Mouse (Mus musculus): ENCODE measurements at regions not wholly inside any gene's neighbourhood (a gene's known extent, or its start where the extent isn't known, plus 50 kb on each side); places are given as distances from the start of the nearest gene placed in this dataset.
A peak's percentile ranks its signal among the peaks of the same experiment; 100 is the strongest.

DNA sequence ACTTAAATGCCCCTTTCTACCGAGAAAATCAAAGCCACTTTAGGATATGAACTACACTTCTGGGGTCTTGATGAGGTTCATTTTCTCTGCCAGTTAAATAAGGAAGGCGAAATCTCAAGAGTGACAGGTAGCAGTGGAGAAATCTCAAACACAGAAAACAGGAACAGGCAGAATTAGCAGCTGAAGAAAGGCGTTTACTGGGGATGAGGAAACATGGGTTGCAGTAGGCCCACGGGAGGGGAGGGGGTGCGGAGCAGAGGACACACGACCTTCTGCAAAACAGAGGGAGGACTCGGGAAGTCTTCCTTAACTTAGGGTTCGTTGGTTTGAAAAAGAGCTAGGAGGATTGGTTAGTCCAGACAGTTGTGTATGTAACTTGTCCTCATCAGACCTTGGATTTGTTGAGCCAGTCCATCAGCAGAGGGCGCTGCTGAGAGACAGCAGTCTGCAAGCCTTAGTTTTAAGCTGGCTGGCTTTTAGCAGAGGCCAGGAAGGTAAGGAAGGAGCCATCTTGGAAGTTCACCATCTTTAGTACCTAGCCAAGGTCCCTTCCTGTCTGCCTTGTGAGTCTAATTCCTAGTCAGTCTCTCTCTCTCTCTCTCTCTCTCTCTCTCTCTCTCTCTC lies 204.0 kb downstream of the Usp46 start:
- 74% methylated on average over 9 of the region's 9 CpGs for WGBS

DNA sequence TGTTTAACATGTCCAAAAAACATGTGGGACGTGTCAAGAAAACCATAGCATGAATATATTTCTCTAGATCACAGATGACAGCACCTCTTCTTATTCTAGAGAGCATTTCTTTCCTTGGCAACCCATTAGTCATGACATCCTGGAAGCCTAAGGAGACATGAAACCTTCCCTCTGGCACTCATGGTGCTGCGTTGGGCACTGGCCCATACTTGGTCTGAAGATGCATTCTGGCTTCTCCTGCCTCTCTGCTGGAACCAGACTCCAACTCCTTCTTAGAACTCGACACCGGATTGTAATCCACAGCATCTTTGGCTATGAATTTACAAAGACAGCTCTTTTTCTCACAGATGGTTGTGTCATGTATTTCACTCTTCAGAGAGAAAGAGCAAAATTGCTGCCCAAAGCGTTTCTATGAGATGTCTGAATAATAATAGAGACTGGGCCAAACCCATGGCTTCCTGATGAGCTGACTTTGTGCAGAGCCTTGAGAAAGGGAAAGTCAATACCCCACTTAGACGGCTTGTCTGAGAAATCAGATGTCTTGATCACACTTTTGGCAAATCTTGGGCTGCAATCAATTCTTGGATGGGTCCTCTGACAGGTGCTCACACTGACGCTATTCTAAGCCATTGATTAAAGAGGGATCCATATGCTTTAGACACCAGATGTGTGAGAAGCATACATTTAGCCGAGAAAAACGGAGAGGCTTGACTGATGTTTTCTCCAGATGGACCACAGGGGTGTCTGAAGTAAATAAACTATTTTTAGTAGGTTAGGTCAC lies 195.4 kb downstream of the Usp46 start:
- Histone ChIP-seq H3K27me3 (ENCODE audit: control insufficient read depth, insufficient read depth, low read length) (no peaks in the 10 kb centered on the region), H3K36me3 (ENCODE audit: control insufficient read depth, insufficient read depth, low read length) (no peaks in the 10 kb centered on the region), H3K4me2 (replicated peaks; ENCODE audit: low read depth) (no peak overlapping the region), H3K9ac (ENCODE audit: low read length) (no peak overlapping the region), H3K4me3 (ENCODE audit: low read depth, low read length) (no peak overlapping the region), H3K27ac (replicated peaks) (no peak overlapping the region), H3K9me3 (ENCODE audit: control insufficient read depth, low read length) (no peaks in the 10 kb centered on the region), H3K4me1 (replicated peaks; ENCODE audit: control insufficient read depth, insufficient read depth) (no peaks in the 10 kb centered on the region)
- TF ChIP-seq CTCF (IDR thresholded peaks at IDR 0.05; ENCODE audit: low read depth) (no peak), EP300 (optimal IDR thresholded peaks at IDR 0.05) (no peak)
- DNase-seq (ENCODE audit: low spot score): no peak
- WGBS: 67% methylated on average over 9 of the region's 9 CpGs
- ATAC-seq (ENCODE audit: low FRiP score, low TSS enrichment): no peak

More for the DNA sequence above, 204.0 kb downstream of the Usp46 start:
- Histone ChIP-seq H3K9ac (ENCODE audit: low read length) (no peak overlapping the region), H3K4me1 (replicated peaks; ENCODE audit: control insufficient read depth, insufficient read depth) (no peaks in the 10 kb centered on the region), H3K27ac (replicated peaks) (no peak overlapping the region), H3K36me3 (ENCODE audit: control insufficient read depth, insufficient read depth, low read length) (no peaks in the 10 kb centered on the region), H3K9me3 (ENCODE audit: control insufficient read depth, low read length) (no peaks in the 10 kb centered on the region), H3K27me3 (ENCODE audit: control insufficient read depth, insufficient read depth, low read length) (no peaks in the 10 kb centered on the region), H3K4me3 (ENCODE audit: low read depth, low read length) (no peak overlapping the region), H3K4me2 (replicated peaks; ENCODE audit: low read depth) (no peak overlapping the region)
- no peak for TF ChIP-seq EP300 (optimal IDR thresholded peaks at IDR 0.05)
- peak; percentile 80 for TF ChIP-seq CTCF (IDR thresholded peaks at IDR 0.05; ENCODE audit: low read depth)
- DNase-seq (ENCODE audit: low spot score) (peak; percentile 63), ATAC-seq (ENCODE audit: low FRiP score, low TSS enrichment) (no peak)

DNA sequence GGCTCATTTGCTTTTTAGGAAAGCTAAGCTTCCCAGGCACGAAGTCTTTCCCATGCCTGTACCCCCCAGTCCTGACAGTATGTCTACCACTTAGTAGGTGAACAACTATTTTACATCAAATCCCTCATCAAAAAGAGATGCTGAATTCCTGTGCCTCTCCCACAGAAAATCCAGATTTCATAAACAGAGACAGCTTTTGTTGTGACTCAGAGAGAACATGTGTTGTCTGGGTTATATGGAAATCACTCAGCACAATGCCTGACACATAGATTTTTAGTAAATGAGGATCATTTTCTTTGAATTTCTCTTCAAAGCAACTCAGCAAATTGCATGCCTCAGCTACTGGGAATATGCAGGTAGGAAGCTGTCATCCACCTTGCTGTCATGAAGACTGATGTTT lies 193.5 kb downstream of the Usp46 start:
- Histone ChIP-seq H3K4me2 (replicated peaks; ENCODE audit: low read depth) (no peak overlapping the region), H3K9me3 (ENCODE audit: control insufficient read depth, low read length) (no peaks in the 10 kb centered on the region), H3K9ac (ENCODE audit: low read length) (no peak overlapping the region), H3K36me3 (ENCODE audit: control insufficient read depth, insufficient read depth, low read length) (no peaks in the 10 kb centered on the region), H3K4me3 (ENCODE audit: low read depth, low read length) (no peak overlapping the region), H3K27me3 (ENCODE audit: control insufficient read depth, insufficient read depth, low read length) (no peaks in the 10 kb centered on the region), H3K4me1 (replicated peaks; ENCODE audit: control insufficient read depth, insufficient read depth) (no peaks in the 10 kb centered on the region), H3K27ac (replicated peaks) (no peak overlapping the region)
- 86% methylated on average over 1 of the region's 1 CpGs for WGBS
- no peak for TF ChIP-seq EP300 (optimal IDR thresholded peaks at IDR 0.05)
- ATAC-seq (ENCODE audit: low FRiP score, low TSS enrichment) (no peak), DNase-seq (ENCODE audit: low spot score) (no peak)

DNA sequence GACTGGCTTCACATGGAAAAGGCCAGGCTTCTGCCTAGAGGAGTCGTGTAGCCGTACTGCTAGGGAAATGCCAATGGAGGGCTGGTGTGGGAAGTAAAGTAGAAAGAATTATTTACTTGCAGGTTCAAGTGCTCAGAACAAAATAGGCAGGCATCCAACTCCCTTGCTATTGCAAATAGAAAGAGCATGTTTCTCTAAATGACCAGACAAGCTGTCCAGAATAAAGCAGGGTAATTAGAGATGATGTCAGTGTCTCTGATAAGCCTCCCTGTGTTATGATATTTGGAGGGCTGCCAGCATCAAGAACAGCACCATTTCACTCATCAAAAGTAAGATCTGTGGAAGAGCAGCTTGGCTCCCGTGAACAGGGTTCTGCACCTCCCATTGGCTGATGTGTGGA lies 192.4 kb downstream of the Usp46 start:
- ATAC-seq (ENCODE audit: low FRiP score, low TSS enrichment): no peak

GRCm38 (mm10) chr5:73880936-73881335 lies 187.3 kb downstream of the Usp46 start:
- Histone ChIP-seq H3K9ac (ENCODE audit: low read length) (no peak overlapping the region), H3K4me1 (replicated peaks; ENCODE audit: control insufficient read depth, insufficient read depth) (no peaks in the 10 kb centered on the region), H3K36me3 (ENCODE audit: control insufficient read depth, insufficient read depth, low read length) (no peaks in the 10 kb centered on the region), H3K27me3 (ENCODE audit: control insufficient read depth, insufficient read depth, low read length) (no peaks in the 10 kb centered on the region), H3K9me3 (ENCODE audit: control insufficient read depth, low read length) (no peaks in the 10 kb centered on the region), H3K4me3 (ENCODE audit: low read depth, low read length) (no peak overlapping the region), H3K4me2 (replicated peaks; ENCODE audit: low read depth) (no peak overlapping the region), H3K27ac (replicated peaks) (no peak overlapping the region)
- ATAC-seq (ENCODE audit: low FRiP score, low TSS enrichment) (no peak), DNase-seq (ENCODE audit: low spot score) (no peak)
- 74% methylated on average over 3 of the region's 3 CpGs for WGBS
- no peak for TF ChIP-seq EP300 (optimal IDR thresholded peaks at IDR 0.05)
- no peak for TF ChIP-seq CTCF (IDR thresholded peaks at IDR 0.05; ENCODE audit: low read depth)

More for the DNA sequence above, 192.4 kb downstream of the Usp46 start:
- Histone ChIP-seq H3K36me3 (ENCODE audit: control insufficient read depth, insufficient read depth, low read length) (no peaks in the 10 kb centered on the region), H3K4me3 (ENCODE audit: low read depth, low read length) (no peak overlapping the region), H3K4me1 (replicated peaks; ENCODE audit: control insufficient read depth, insufficient read depth) (no peaks in the 10 kb centered on the region), H3K9me3 (ENCODE audit: control insufficient read depth, low read length) (no peaks in the 10 kb centered on the region), H3K4me2 (replicated peaks; ENCODE audit: low read depth) (no peak overlapping the region), H3K27me3 (ENCODE audit: control insufficient read depth, insufficient read depth, low read length) (no peaks in the 10 kb centered on the region), H3K27ac (replicated peaks) (no peak overlapping the region), H3K9ac (ENCODE audit: low read length) (no peak overlapping the region)
- TF ChIP-seq EP300 (optimal IDR thresholded peaks at IDR 0.05) (no peak), CTCF (IDR thresholded peaks at IDR 0.05; ENCODE audit: low read depth) (no peak)
- WGBS: 38% methylated on average over 3 of the region's 3 CpGs
- no peak for DNase-seq (ENCODE audit: low spot score)

GRCm38 (mm10) chr5:73881941-73882340 lies 186.3 kb downstream of the Usp46 start:
- Histone ChIP-seq H3K27ac (replicated peaks) (no peak overlapping the region), H3K27me3 (ENCODE audit: control insufficient read depth, insufficient read depth, low read length) (no peaks in the 10 kb centered on the region), H3K9ac (ENCODE audit: low read length) (no peak overlapping the region), H3K9me3 (ENCODE audit: control insufficient read depth, low read length) (no peaks in the 10 kb centered on the region), H3K36me3 (ENCODE audit: control insufficient read depth, insufficient read depth, low read length) (no peaks in the 10 kb centered on the region), H3K4me3 (ENCODE audit: low read depth, low read length) (no peak overlapping the region), H3K4me2 (replicated peaks; ENCODE audit: low read depth) (no peak overlapping the region), H3K4me1 (replicated peaks; ENCODE audit: control insufficient read depth, insufficient read depth) (no peaks in the 10 kb centered on the region)
- DNase-seq (ENCODE audit: low spot score) (no peak), ATAC-seq (ENCODE audit: low FRiP score, low TSS enrichment) (peak; percentile 47; the same call in 1 of the 2 replicates)
- 25% methylated on average over 5 of the region's 5 CpGs for WGBS
- peak; percentile 15; the same call in 1 of the 2 replicates for TF ChIP-seq CTCF (IDR thresholded peaks at IDR 0.05; ENCODE audit: low read depth)
- no peak for TF ChIP-seq EP300 (optimal IDR thresholded peaks at IDR 0.05)

Data from stomach, postnatal 0 days (tissue).